Mouse (Mus musculus): ENCODE measurements at regions not wholly inside any gene's neighbourhood (a gene's known extent, or its start where the extent isn't known, plus 50 kb on each side); places are given as distances from the start of the nearest gene placed in this dataset.
A peak's percentile ranks its signal among the peaks of the same experiment; 100 is the strongest.

DNA sequence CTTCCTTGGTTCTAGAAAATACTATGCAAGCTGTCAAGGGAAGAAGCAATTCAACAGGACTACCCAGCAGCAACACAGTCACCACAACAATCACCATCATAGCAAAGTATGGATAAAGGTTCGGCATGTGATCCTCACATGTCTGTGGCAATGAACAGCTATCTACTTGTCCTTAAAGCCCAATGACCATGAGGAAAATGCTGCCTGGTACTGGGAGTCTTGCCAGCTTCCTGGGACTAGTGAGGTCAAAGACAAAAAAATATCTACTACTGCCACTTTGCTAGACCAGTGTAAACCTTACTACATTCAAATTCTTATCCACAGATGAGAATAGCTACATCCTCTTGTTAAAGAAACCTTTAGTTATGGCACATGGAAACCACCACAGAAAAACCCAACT is 346.3 kb downstream of the Wdr20rt start:
- peak; percentile 3 for DNase-seq (ENCODE audit: low spot score)

DNA sequence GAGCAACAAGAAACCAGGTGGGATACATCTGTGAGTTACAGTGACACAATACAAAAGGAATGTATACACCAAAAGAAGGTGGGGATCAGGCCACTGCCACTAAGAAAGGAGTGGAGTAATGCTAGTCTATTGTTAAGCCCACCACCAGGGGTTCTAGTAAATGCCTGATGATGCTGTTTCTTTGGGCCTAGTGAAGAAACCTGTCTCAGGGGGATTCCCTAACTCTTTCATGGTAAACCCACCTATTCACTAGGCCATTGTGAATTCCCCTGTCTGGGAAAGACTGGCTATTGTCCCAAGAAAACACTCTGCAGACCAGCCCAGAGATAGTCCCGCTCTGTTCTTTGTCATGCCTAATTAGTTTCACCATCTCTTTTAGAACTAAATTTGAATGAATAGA is 368.2 kb downstream of the Wdr20rt start:
- no peak for DNase-seq (ENCODE audit: low spot score)

DNA sequence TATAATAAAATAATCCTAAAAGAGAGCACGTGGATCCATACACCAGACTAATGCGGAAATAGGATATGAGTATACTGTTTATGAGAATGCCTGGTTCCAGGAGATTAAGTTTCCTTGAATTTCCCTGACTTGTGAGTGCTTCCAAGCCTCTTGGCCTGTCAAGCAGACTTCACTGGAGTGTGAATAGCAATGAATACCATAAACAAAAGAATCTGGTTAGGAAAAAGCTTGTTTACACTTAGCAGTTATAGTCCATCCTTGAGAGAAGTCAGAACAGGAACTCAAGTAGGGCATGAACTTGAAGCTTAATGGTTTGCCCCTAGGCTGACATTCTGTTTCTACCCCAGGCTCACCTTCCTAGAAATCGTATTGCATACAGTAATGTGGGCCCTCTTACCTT is 368.8 kb downstream of the Wdr20rt start:
- DNase-seq (ENCODE audit: low spot score), result no peak

DNA sequence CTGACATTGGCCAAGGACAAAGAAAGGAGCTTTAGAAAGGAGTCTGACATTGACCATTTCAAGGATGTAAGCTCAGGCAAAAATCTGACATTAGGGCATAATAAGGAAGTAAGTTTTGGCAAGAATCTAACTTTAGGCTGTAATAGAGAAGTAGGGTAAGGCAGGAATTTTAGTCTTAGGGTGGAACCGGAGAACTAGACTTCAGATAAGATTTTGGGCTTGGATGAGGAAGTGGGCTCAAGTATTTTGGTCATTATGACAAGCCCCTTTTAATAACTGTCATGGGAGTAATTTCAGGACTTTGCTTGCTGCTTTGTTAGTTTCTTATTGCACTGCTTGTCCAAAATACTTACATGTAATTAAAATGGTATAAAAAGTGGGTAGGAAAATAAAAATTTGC is 418.9 kb downstream of the Wdr20rt start:
- DNase-seq (ENCODE audit: low spot score), result no peak

DNA sequence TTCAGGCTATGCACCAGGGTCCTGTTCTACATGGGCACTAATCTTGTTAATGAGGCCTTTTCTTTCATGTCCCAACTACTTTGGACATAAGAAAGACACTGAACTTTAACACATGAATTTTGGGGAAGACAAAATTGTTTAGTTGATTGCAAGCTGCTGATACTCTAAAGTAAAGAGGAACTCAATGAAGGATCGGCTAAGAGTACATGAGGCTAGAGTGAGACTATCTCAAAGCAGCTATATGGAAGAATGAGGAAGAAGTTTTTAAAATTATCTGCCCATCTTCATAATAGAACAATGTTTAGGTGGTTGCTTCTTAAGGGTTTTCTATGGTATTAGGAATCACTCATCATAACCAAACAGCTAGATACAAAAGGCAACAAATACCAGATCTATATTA is 431.5 kb downstream of the Wdr20rt start:
- no peak for DNase-seq (ENCODE audit: low spot score)

DNA sequence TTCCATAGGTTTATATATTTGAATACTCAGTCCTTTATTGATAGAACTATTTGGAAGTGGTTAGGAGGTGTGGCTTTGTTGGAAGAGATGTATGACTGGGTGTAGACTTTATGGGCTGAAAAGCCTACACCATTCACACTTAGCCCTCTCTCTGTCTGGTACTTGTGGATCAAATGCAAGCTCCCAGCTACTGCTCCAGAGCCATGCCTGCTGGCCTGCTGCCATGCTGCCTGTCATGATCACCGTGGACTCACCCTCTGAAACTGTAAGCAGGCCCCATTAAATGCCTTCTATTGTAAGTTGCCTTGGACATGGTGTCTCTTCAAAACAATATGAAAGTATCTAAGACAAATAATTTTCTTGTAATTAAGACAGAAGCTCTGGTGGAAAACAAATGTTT is 446.4 kb downstream of the Wdr20rt start:
- no peak for DNase-seq (ENCODE audit: low spot score)

DNA sequence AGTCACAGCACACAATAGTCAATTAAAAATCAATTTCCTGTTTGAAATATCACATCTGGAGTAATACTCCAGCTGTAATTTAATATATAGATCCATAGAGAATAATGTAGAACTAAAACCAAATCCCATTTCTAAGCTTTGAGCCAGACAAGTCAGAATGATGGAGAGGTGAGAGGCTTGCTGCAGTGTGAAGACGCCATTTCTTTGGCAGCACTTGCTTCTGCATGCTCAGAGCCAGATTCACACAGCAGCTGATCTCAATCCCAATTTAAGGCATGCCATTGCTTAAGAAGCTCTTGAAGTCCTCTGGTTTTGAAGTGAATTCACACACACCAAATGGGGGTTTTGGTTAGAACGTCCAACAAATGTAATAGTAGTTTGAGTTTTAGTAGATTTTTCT is 447.9 kb downstream of the Wdr20rt start:
- no peak for DNase-seq (ENCODE audit: low spot score)

DNA sequence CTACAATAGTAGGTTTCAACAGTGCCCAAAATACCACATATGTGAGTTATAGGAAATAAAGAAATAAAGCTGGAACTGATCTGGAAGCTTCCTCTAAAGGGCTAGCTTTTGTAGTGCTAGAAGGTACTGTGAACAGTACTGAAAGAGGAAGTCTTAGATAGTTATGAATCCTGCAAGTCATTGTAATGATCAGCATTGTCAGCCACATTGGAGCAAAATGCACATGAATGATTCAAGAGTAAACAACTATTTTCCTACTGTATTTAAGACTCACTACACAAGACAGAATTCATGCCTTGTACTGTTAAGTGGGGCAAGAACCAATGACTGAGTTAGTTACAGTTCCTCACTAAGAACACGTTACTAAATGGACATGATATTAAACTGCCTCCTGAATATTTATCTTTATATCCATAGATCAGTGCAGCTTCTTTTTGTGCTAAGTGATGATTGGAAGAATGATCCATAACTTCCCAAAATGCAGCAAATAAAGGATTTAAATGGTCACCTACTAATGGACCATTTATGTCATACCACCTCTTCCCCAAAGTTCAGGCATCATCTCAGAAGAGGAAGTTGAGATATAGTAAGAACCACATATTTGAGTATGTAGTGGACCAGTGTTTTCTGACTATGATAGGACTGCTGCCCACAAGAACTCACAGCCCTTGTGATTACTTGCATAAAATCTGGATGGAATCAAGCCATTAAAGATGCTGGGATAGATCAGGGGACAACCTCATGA is 449.8 kb downstream of the Wdr20rt start:
- no peak for DNase-seq (ENCODE audit: low spot score)

DNA sequence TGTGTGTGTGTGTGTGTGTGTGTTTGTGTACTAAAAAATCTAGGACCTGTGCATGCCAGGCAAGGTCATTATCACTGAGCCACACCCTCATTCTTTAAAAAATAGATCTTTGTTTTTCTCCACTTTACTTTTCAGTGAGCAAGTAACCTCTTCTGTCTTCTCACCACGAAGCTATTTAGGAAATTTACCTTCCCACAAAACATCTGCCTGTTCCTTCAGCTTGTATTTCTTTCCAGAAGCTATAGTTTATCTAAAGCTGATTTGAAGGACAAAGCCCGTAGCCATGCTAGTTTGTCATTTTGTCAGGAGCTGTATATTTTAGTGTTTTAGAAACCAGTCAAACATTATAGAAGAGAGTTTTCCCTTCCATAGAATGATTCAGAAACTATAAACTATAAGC is 455.0 kb downstream of the Wdr20rt start:
- no peak for DNase-seq (ENCODE audit: low spot score)

DNA sequence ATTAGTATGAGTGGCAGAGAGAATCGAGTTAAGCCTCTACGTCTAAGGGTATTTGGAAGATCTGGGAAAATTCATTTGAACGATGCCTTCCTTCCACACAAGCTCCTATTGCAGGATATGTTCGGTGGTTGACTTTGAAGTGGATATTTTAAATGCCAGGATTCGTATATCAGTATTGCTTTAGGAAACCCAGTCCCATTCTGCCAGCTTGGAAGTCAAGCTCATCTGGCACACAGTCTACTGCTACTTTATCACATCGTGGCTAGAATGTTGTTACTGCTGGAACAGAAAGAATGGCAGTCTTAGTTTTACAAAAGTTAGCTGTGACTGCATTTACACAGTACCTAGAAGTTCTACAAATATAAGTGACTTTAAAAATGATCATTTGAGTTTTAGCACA is 456.5 kb downstream of the Wdr20rt start:
- DNase-seq (ENCODE audit: low spot score), result no peak

DNA sequence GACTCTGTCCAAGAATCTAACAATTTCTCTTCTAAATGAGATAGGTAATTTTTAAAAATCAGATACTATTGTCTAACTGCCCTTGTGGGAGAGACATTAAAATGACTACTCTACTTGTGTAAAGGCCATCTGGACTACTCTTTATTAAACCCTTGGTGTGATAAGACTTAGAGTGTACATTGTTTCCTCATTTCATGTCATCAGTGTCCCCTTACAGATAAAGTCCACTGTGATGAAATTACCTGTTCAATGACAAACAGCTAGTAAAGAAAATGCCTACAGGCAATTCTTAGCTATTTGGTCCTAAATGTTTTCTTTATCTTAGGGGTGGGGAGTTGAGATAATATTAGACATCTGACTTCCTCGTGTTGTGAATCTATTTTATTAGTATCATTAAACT is 479.7 kb downstream of the Wdr20rt start:
- DNase-seq (ENCODE audit: low spot score), result no peak

DNA sequence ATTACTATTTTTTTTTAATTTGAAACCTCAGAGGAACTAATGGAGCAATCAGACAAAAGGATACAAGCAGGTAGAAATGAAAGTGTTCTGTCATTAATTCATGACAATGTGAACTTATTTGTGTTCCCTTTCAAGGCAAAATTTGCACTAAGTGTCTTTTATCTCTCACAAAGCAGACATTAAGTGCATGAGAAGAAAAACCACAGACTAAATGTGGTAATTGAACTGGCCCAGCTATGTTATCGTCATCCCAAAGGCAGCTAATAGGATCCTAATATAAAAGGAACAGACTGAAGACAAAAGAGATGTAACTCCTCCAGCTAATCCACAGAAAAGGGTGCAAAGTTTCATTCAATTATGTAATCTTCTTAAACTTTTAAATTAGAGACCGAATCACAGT is 487.0 kb downstream of the Wdr20rt start:
- DNase-seq (ENCODE audit: low spot score), result no peak
